Mouse (Mus musculus) common myeloid progenitor, adult 5-6 weeks (primary cell): ENCODE results near the gene Vmn1r152. TPM values are rescaled to one million over a fixed set of nuclear protein-coding genes. Genes with fewer than 3 reads are reported as not detected.
"Not testable (repeated sequence)": the region's sequence is repeated elsewhere in the genome, so short reads cannot be mapped to it uniquely, and the experiment has no call there.

Experiments used
- ATAC-seq: replicated peaks from 2 replicates; pipeline ENCODE4 v1.8.0; 2016; ENCODE audit warnings: low read depth, mild to moderate bottlenecking, moderate TSS enrichment, inconsistent platforms; ENCODE audit not compliant: poor library complexity, severe bottlenecking
- total RNA-seq: library from RNA; stranded (forward); fragments of 200-1000, 187-1606 nt; gene quantifications from 2 replicates; pipeline ENCODE4 v1.2.3, GENCODE M21; 2017

Vmn1r152 gene
- total RNA-seq, result not detected in 2 replicates

DNA sequence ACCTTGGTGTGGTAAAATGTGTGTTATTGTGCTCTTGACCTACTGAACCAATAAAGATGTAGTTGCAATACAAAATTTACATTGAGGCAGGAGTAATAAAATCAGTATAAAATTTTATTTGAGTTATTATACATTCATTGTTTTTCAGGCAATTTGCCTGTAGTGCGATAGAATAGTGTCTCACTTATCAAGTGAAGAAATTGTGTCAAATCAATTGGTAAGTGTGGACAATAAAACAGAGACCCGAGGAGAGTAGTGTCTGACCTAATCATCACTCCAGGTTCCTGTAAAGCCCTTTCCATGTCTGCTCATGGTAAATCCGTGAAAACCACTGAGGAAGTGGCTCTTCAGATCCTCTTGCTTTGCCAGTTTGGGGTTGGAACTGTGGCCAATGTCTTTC is at the start of gene Vmn1r152:
Vmn1r152 (plus strand) TSS at position 301 of the 400 bp plus-strand sequence.
- ATAC-seq, result not testable (repeated sequence)

- not testable (repeated sequence) for ATAC-seq
Observed at GRCm38 (mm10) chr7:22499578-22499977, 23.2 kb upstream of the Vmn1r152 start, which contains the start of gene Vmn1r151. Gene Vmn1r151 (minus strand): TSS chr7:22499678.

- ATAC-seq, result not testable (repeated sequence)
Observed at GRCm38 (mm10) chr7:22534787-22535186, 12.0 kb downstream of the Vmn1r152 start, which contains the start of gene Gm8677. Gene Gm8677 (minus strand): TSS chr7:22534887.

DNA sequence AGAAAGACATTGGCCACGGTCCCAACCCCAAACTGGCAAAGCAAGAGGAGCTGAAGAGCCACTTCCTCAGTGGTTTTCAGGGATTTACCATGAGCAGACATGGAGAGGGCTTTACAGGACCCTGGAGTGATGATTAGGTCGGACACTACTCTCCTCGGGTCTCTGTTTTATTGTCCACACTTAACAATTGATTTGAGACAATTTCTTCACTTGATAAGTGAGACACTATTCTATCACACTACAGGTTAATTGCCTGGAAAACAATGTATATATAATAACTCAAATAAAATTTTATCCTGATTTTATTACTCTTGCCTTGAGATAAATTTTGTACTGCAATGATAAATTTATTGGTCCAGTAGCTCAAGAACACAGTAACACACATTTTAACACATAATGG is 42.5 kb downstream of the Vmn1r152 start, which contains the start of gene Gm4201:
Gm4201 (minus strand) TSS at position 101 of the 400 bp plus-strand sequence.
- ATAC-seq, result not testable (repeated sequence)

Other genes starting within 250 kb of the Vmn1r152 start
- gene Gm4187, start 193.2 kb upstream of the Vmn1r152 start, total RNA-seq, result not detected in 2 replicates
- not detected in 2 replicates for gene Gm8660, start 151.9 kb upstream of the Vmn1r152 start, total RNA-seq
- not detected in 2 replicates for gene Vmn1r148, start 109.4 kb upstream of the Vmn1r152 start, total RNA-seq
- not detected in 2 replicates for gene Vmn1r149, start 84.7 kb upstream of the Vmn1r152 start, total RNA-seq
- not detected in 2 replicates for gene Gm10665, start 58.9 kb upstream of the Vmn1r152 start, total RNA-seq
- gene Vmn1r151, start 23.3 kb upstream of the Vmn1r152 start, total RNA-seq, result not detected in 2 replicates
- not detected in 2 replicates for gene Gm8677, start 11.9 kb downstream of the Vmn1r152 start, total RNA-seq
- not detected in 2 replicates for gene Gm4201, start 42.4 kb downstream of the Vmn1r152 start, total RNA-seq
- gene Gm4565, start 65.2 kb downstream of the Vmn1r152 start, total RNA-seq, result not detected in 2 replicates
- gene Vmn1r155, start 135.1 kb downstream of the Vmn1r152 start, total RNA-seq, result not detected in 2 replicates
- not detected in 2 replicates for gene Gm8693, start 169.3 kb downstream of the Vmn1r152 start, total RNA-seq
- gene Gm4567, start 196.7 kb downstream of the Vmn1r152 start, total RNA-seq, result not detected in 2 replicates
- gene Vmn1r157, start 238.7 kb downstream of the Vmn1r152 start, total RNA-seq, result not detected in 2 replicates